Mouse (Mus musculus): ENCODE measurements around the gene Avl9. TPM values are rescaled to one million over a fixed set of nuclear protein-coding genes. Genes with fewer than 3 reads are reported as not detected.

The Avl9 gene
- polyA plus RNA-seq, 1 experiment from 2014 or later: 20.2 TPM

DNA sequence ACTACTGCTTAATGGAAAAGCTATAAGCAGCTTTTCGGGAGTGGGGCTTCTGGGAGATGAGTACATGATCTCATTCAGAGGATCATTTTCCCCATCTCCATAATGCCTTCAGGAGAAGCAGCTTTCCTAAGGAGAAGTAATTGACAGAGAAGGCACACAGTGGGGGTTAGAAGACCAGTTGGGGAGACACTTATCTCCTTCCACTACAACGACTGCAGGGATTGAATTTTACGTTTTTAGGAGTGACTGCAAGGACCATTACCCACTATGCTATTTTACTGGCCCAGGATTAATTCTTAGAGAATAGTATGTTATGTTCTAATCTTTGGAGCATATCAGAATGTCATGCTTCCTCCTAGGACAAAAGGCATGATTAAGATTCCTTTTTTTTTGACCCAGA lies 6.2 kb downstream of the Avl9 start:
- Histone ChIP-seq H3K4me2 (replicated peaks; ENCODE audit: low read depth, low read length) (no peak overlapping the region), H3K4me3 (ENCODE audit: low read length) (no peak overlapping the region), H3K27ac (ENCODE audit: low read depth, low read length) (no peak overlapping the region), H3K9me3 (ENCODE audit: control insufficient read depth, low read length) (no peaks in the 10 kb centered on the region), H3K4me1 (ENCODE audit: control insufficient read depth, insufficient read depth, low read length) (peaks cover 12% of the 10 kb centered on the region; the same call in 1 of the 2 replicates), H3K27me3 (ENCODE audit: control insufficient read depth, insufficient read depth, low read length) (no peaks in the 10 kb centered on the region), H3K9ac (ENCODE audit: low read depth, low read length) (no peak overlapping the region), H3K36me3 (ENCODE audit: control insufficient read depth, insufficient read depth, low read length) (peaks cover 14% of the 10 kb centered on the region)
- WGBS: 35% methylated on average over 3 of the region's 3 CpGs
- no peak; the same call in 1 of the 2 replicates for ATAC-seq (ENCODE audit: low FRiP score, low TSS enrichment)

- Histone ChIP-seq H3K9me3 (ENCODE audit: control insufficient read depth, low read length) (no peaks in the 10 kb centered on the region), H3K36me3 (ENCODE audit: control insufficient read depth, insufficient read depth, low read length) (peaks cover 50% of the 10 kb centered on the region)
- 75% methylated on average over 2 of the region's 2 CpGs for WGBS
These were observed 17.8 kb downstream of the Avl9 start for GRCm38 (mm10) chr6:56732545-56732944.

DNA sequence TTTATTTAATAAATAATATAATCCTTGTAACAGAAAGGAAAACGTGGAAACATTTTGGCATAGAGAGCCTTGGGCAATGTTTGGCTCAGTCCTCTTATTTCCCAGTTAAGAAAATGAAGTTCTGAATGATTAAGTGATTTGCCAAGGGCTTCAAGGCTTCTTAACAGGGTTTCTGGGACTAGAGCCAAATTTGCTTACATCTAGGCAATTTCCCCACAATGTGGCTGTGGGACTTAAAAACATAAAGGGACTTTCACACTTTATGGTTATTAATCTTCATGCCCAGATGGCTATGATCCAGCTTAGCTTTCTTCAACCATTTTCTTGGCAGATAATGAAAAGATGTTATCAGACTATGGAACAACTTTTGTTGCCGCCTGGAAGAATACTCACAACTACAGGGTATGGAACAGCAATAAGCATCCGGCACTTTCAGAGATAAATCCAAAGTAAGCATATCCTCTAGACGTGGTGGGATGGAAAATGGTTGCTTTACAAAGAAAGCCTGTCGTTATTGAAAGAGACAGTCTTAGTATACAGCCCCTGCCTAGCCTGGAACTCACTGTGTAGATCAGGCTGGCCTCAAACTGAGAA lies 31.3 kb downstream of the Avl9 start:
- no peak for ATAC-seq (ENCODE audit: low FRiP score, low TSS enrichment)
- H3K27ac ChIP-seq (ENCODE audit: low read depth, low read length): no peak overlapping the region
- WGBS: 81% methylated on average over 5 of the region's 5 CpGs

More at GRCm38 (mm10) chr6:56732545-56732944, 17.8 kb downstream of the Avl9 start:
- no peaks in the 10 kb centered on the region for H3K4me1 ChIP-seq (ENCODE audit: control insufficient read depth, insufficient read depth, low read length)
- H3K4me2 ChIP-seq (replicated peaks; ENCODE audit: low read depth, low read length): no peak overlapping the region
- no peak overlapping the region for H3K4me3 ChIP-seq (ENCODE audit: low read length)
- H3K27ac ChIP-seq (ENCODE audit: low read depth, low read length): no peak overlapping the region
- H3K9ac ChIP-seq (ENCODE audit: low read depth, low read length): no peak overlapping the region
- no peak for ATAC-seq (ENCODE audit: low FRiP score, low TSS enrichment)
- no peaks in the 10 kb centered on the region for H3K27me3 ChIP-seq (ENCODE audit: control insufficient read depth, insufficient read depth, low read length)

DNA sequence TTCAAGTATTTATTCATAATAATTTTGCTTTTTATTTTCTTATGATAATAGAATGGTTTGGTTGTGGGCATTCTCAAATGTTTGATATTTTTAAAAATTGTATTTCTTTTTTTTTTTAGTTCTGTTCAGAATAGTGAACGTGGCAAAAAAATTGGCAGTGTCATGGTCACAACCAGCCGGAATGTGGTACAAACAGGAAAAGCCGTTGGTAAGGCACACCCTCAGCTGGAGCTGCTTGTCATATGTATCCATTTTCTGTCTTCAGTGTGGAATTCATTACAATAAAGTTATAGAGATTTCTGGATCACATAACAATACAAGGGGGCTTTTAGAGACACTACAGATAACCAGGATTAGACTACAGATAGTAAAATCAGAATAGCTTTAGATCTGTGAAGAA lies 39.0 kb downstream of the Avl9 start:
- no peak overlapping the region for H3K4me3 ChIP-seq (ENCODE audit: low read length)
- H3K9me3 ChIP-seq (ENCODE audit: control insufficient read depth, low read length): no peaks in the 10 kb centered on the region
- H3K27ac ChIP-seq (ENCODE audit: low read depth, low read length): no peak overlapping the region
- no peaks in the 10 kb centered on the region for H3K4me1 ChIP-seq (ENCODE audit: control insufficient read depth, insufficient read depth, low read length)
- H3K27me3 ChIP-seq (ENCODE audit: control insufficient read depth, insufficient read depth, low read length): no peaks in the 10 kb centered on the region
- ATAC-seq (ENCODE audit: low FRiP score, low TSS enrichment): no peak
- no peak overlapping the region for H3K4me2 ChIP-seq (replicated peaks; ENCODE audit: low read depth, low read length)
- peaks cover 42% of the 10 kb centered on the region for H3K36me3 ChIP-seq (ENCODE audit: control insufficient read depth, insufficient read depth, low read length)
- WGBS: 93% methylated on average over 3 of the region's 3 CpGs
- H3K9ac ChIP-seq (ENCODE audit: low read depth, low read length): no peak overlapping the region

More for the DNA sequence above, 31.3 kb downstream of the Avl9 start:
- no peaks in the 10 kb centered on the region for H3K27me3 ChIP-seq (ENCODE audit: control insufficient read depth, insufficient read depth, low read length)
- no peak overlapping the region for H3K4me2 ChIP-seq (replicated peaks; ENCODE audit: low read depth, low read length)
- H3K36me3 ChIP-seq (ENCODE audit: control insufficient read depth, insufficient read depth, low read length): peaks cover 28% of the 10 kb centered on the region; the same call in 1 of the 2 replicates
- no peak overlapping the region for H3K4me3 ChIP-seq (ENCODE audit: low read length)
- no peak overlapping the region for H3K9ac ChIP-seq (ENCODE audit: low read depth, low read length)
- no peaks in the 10 kb centered on the region for H3K4me1 ChIP-seq (ENCODE audit: control insufficient read depth, insufficient read depth, low read length)
- no peaks in the 10 kb centered on the region for H3K9me3 ChIP-seq (ENCODE audit: control insufficient read depth, low read length)

GRCm38 (mm10) chr6:56756117-56756516 lies 41.4 kb downstream of the Avl9 start:
- Histone ChIP-seq H3K9ac (ENCODE audit: low read depth, low read length) (no peak overlapping the region), H3K27me3 (ENCODE audit: control insufficient read depth, insufficient read depth, low read length) (no peaks in the 10 kb centered on the region), H3K4me1 (ENCODE audit: control insufficient read depth, insufficient read depth, low read length) (no peaks in the 10 kb centered on the region), H3K27ac (ENCODE audit: low read depth, low read length) (no peak overlapping the region), H3K9me3 (ENCODE audit: control insufficient read depth, low read length) (no peaks in the 10 kb centered on the region), H3K4me2 (replicated peaks; ENCODE audit: low read depth, low read length) (no peak overlapping the region), H3K4me3 (ENCODE audit: low read length) (no peak overlapping the region), H3K36me3 (ENCODE audit: control insufficient read depth, insufficient read depth, low read length) (peaks cover 42% of the 10 kb centered on the region)
- no peak for ATAC-seq (ENCODE audit: low FRiP score, low TSS enrichment)
- WGBS: 91% methylated on average over 1 of the region's 1 CpGs

DNA sequence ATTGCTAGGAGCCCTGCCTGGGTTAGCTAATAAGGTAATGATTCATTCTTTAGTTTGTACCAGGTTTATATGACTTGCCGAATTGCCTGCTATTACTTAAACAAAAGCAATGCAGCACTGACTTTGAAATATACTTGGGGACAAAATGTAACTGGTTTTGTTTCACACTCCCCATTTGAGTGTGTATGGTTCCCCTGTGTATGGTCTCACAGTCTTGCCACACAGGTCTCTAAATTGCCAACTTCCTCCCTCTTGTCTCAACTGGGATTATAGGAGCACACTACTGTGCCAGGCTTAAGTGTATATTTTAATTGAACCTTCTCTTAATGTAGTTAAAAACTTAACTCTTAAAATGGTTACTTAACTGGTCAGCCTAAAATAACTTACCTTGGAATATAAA lies 44.6 kb downstream of the Avl9 start:
- 97% methylated on average over 1 of the region's 1 CpGs for WGBS
- peaks cover 35% of the 10 kb centered on the region for H3K36me3 ChIP-seq (ENCODE audit: control insufficient read depth, insufficient read depth, low read length)

DNA sequence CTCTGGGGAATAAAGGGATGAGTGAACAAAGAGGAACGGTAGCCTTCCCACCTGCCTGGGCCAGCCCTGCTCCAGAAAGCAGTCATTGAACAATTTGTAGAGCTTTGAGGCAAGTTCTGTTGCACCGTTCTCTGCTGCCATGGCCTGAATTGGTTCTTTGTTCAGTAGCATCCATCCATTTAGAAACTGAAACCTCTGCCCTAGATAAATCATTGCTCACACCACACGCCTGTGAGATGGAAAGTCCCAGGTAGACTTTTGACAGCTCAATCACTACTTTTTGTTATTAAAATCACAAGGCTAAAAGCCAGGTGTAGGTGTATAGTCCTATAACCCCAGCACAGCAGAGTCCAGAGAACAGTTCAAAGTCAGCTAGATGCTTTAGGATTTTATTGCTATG lies 50.6 kb downstream of the Avl9 start:
- ATAC-seq (ENCODE audit: low FRiP score, low TSS enrichment): no peak
- no peaks in the 10 kb centered on the region for H3K4me1 ChIP-seq (ENCODE audit: control insufficient read depth, insufficient read depth, low read length)
- H3K27me3 ChIP-seq (ENCODE audit: control insufficient read depth, insufficient read depth, low read length): no peaks in the 10 kb centered on the region
- peaks cover 5% of the 10 kb centered on the region; the same call in 1 of the 2 replicates for H3K36me3 ChIP-seq (ENCODE audit: control insufficient read depth, insufficient read depth, low read length)
- no peak overlapping the region for H3K27ac ChIP-seq (ENCODE audit: low read depth, low read length)
- no peak overlapping the region for H3K4me3 ChIP-seq (ENCODE audit: low read length)
- WGBS: 75% methylated on average over 3 of the region's 3 CpGs
- H3K9me3 ChIP-seq (ENCODE audit: control insufficient read depth, low read length): no peaks in the 10 kb centered on the region
- no peak overlapping the region for H3K4me2 ChIP-seq (replicated peaks; ENCODE audit: low read depth, low read length)
- no peak overlapping the region for H3K9ac ChIP-seq (ENCODE audit: low read depth, low read length)

More for the DNA sequence above, 44.6 kb downstream of the Avl9 start:
- Histone ChIP-seq H3K4me3 (ENCODE audit: low read length) (no peak overlapping the region), H3K9me3 (ENCODE audit: control insufficient read depth, low read length) (no peaks in the 10 kb centered on the region), H3K4me1 (ENCODE audit: control insufficient read depth, insufficient read depth, low read length) (no peaks in the 10 kb centered on the region), H3K9ac (ENCODE audit: low read depth, low read length) (no peak overlapping the region), H3K27ac (ENCODE audit: low read depth, low read length) (no peak overlapping the region), H3K27me3 (ENCODE audit: control insufficient read depth, insufficient read depth, low read length) (no peaks in the 10 kb centered on the region), H3K4me2 (replicated peaks; ENCODE audit: low read depth, low read length) (no peak overlapping the region)
- no peak for ATAC-seq (ENCODE audit: low FRiP score, low TSS enrichment)

DNA sequence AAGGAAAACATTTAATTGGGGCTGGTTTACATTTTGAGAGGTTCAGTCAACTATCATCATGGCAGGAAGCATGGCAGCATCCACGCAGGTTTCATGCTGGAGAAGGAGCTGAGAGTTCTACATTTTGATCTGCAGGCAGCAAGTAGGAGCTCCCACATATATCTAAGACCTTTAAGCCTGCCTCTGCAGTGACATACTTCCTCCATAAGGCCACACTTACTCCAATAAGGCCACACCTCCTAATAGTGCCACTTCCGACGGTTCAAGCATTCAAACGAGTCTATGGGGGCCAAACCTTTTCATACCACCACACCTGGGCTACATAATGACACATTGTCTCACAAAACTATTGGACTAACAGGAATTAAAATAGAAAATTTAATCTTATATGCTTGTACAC lies 51.0 kb downstream of the Avl9 start:
- Histone ChIP-seq H3K27me3 (ENCODE audit: control insufficient read depth, insufficient read depth, low read length) (no peaks in the 10 kb centered on the region), H3K9me3 (ENCODE audit: control insufficient read depth, low read length) (no peaks in the 10 kb centered on the region), H3K36me3 (ENCODE audit: control insufficient read depth, insufficient read depth, low read length) (peaks cover 5% of the 10 kb centered on the region; the same call in 1 of the 2 replicates), H3K4me2 (replicated peaks; ENCODE audit: low read depth, low read length) (no peak overlapping the region), H3K27ac (ENCODE audit: low read depth, low read length) (no peak overlapping the region), H3K4me1 (ENCODE audit: control insufficient read depth, insufficient read depth, low read length) (no peaks in the 10 kb centered on the region), H3K9ac (ENCODE audit: low read depth, low read length) (no peak overlapping the region), H3K4me3 (ENCODE audit: low read length) (no peak overlapping the region)
- 90% methylated on average over 4 of the region's 4 CpGs for WGBS
- ATAC-seq (ENCODE audit: low FRiP score, low TSS enrichment): no peak

DNA sequence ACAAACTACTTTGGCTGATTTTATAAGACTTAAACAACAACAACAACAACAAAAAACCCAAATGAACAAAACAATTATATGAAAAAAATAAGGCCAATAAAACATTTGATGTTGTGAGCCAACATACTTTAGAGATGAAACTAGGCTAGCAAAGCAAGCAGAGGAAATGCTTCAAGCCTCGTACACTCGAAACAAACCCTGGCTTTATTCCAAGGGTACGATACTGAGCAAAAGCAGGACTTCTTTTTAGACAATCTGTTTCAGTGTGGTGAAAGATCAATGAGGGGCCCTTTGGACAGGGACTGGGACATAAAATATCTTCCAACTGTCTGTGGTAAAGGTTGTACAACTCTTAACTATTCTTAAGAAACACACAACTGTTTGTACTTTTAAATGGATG lies 61.1 kb downstream of the Avl9 start:
- Histone ChIP-seq H3K4me1 (ENCODE audit: control insufficient read depth, insufficient read depth, low read length) (no peaks in the 10 kb centered on the region), H3K9me3 (ENCODE audit: control insufficient read depth, low read length) (no peaks in the 10 kb centered on the region), H3K27ac (ENCODE audit: low read depth, low read length) (no peak overlapping the region), H3K4me2 (replicated peaks; ENCODE audit: low read depth, low read length) (no peak overlapping the region), H3K36me3 (ENCODE audit: control insufficient read depth, insufficient read depth, low read length) (peaks cover 40% of the 10 kb centered on the region), H3K9ac (ENCODE audit: low read depth, low read length) (no peak overlapping the region), H3K4me3 (ENCODE audit: low read length) (no peak overlapping the region), H3K27me3 (ENCODE audit: control insufficient read depth, insufficient read depth, low read length) (no peaks in the 10 kb centered on the region)
- no peak for ATAC-seq (ENCODE audit: low FRiP score, low TSS enrichment)
- 83% methylated on average over 3 of the region's 3 CpGs for WGBS

Measured in kidney, embryonic 14.5 days (tissue).